Mouse (Mus musculus) ES-E14 (cell line): ENCODE measurements around the gene Ucp3. TPM values are rescaled to one million over a fixed set of nuclear protein-coding genes. Genes with fewer than 3 reads are reported as not detected.

Experiments
- DNase-seq: peaks from one replicate; pipeline ENCODE4 v3.0.0-alpha.2; 2013; ENCODE audit warnings: low read depth, low spot score
- H3K27ac ChIP-seq: 2 replicates; pipeline ENCODE4 v1.5.1; 2012; ENCODE audit warnings: low read depth, mild to moderate bottlenecking, low read length, moderate library complexity, mixed read lengths; ENCODE audit not compliant: poor library complexity, insufficient read depth, severe bottlenecking
- H3K36me3 ChIP-seq: 2 replicates; pipeline ENCODE4 v1.6.1; 2012; ENCODE audit warnings: mild to moderate bottlenecking, low read length, moderate library complexity, mixed read lengths; ENCODE audit not compliant: control insufficient read depth, poor library complexity, insufficient read depth, severe bottlenecking
- H3K4me1 ChIP-seq, 2 experiments: fragments of 150-350 bp in 1 of 2; sonication (generic) in 1 of 2; 2 replicates each; pipeline ENCODE4 v1.6.1; 2012; ENCODE audit warnings: low read length in 2 of 2, mild to moderate bottlenecking in 1 of 2, mixed read lengths in 1 of 2; ENCODE audit not compliant: control insufficient read depth in 2 of 2, insufficient read depth in 2 of 2, poor library complexity in 1 of 2
- H3K4me3 ChIP-seq, 2 experiments: fragments of 150-350 bp in 1 of 2; sonication (generic) in 1 of 2; 2 replicates each; pipeline ENCODE4 v1.5.1; 2012; ENCODE audit warnings: low read length in 2 of 2, low read depth in 1 of 2, mild to moderate bottlenecking in 1 of 2, mixed read lengths in 1 of 2; ENCODE audit not compliant: insufficient read depth in 1 of 2, poor library complexity in 1 of 2, severe bottlenecking in 1 of 2
- H3K9ac ChIP-seq: 2 replicates; pipeline ENCODE4 v1.6.1; 2012; ENCODE audit warnings: low read depth, mild to moderate bottlenecking, low read length, mixed read lengths; ENCODE audit not compliant: poor library complexity, insufficient read depth, severe bottlenecking
- H3K9me3 ChIP-seq: fragments of 150-350 bp; sonication (generic); 2 replicates; pipeline ENCODE4 v1.6.1; 2012; ENCODE audit warnings: low read depth, mild to moderate bottlenecking, low read length; ENCODE audit not compliant: control insufficient read depth, insufficient read depth
- CHD2 ChIP-seq: IDR thresholded peaks from 2 replicates; pipeline ENCODE4 v1.6.1; 2014; ENCODE audit warnings: mild to moderate bottlenecking, low read depth, low read length, inconsistent platforms
- HCFC1 ChIP-seq: IDR thresholded peaks from 2 replicates; pipeline ENCODE4 v1.6.1; 2012; ENCODE audit warnings: low read length, inconsistent platforms, borderline replicate concordance; ENCODE audit not compliant: insufficient read depth
- MAFK ChIP-seq: IDR thresholded peaks from 2 replicates; pipeline ENCODE4 v1.6.1; 2014; ENCODE audit warnings: mild to moderate bottlenecking, low read depth, low read length, inconsistent platforms; ENCODE audit not compliant: insufficient read depth
- ZC3H11A ChIP-seq: IDR thresholded peaks from 2 replicates; pipeline ENCODE4 v1.6.1; 2012; ENCODE audit warnings: low read depth, mild to moderate bottlenecking, inconsistent platforms, low read length, borderline replicate concordance
- ZNF384 ChIP-seq: IDR thresholded peaks from 2 replicates; pipeline ENCODE4 v1.6.1; 2012; ENCODE audit warnings: low read depth, low read length, inconsistent platforms
- in situ Hi-C, 2 experiments: fragments of 600-800 bp; cut with MboI; formaldehyde crosslinking; loops; one replicate each; pipeline ENCODE4 v1.15.1; 2025; ENCODE audit warnings: low sequenced_read_pairs in 2 of 2, inconsistent platforms in 1 of 2; ENCODE audit not compliant: unreplicated experiment in 2 of 2
- total RNA-seq: library from RNA; depleted of rRNA; stranded (reverse); fragments of 300-350 nt; gene quantifications from 2 replicates; pipeline ENCODE4 v1.2.3, GENCODE M21; 2012

Ucp3 gene
- total RNA-seq, 1 experiment = not detected

GRCm38 (mm10) chr7:100433295-100433694, 39.5 kb upstream of the Ucp3 start:
- no peak for TF ChIP-seq MAFK
- no peak for TF ChIP-seq CHD2

DNA sequence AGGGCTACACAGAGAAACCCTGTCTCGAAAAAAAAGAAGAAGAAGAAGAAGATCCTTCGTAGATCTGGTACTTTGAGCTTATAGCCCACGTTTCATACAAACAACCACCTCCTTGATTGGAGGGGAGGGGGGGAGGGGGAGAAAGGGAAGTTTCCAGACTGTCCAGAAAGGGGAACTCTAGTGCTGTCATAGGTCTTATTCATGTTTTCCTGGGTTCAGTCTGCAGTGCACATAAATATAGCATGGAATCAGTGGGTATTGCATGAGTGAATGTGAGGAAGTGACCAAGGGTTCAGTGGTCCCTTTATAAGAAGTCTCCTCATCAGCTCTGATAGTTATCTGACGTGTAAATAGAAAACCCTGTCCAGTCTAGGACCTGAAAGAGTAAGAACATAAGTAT, 29.1 kb upstream of the Ucp3 start:
- H3K9ac ChIP-seq = no peak overlapping the region
- no peaks in the 10 kb centered on the region for H3K4me1 ChIP-seq
- no peaks in the 10 kb centered on the region for H3K9me3 ChIP-seq
- no peak for DNase-seq
- H3K27ac ChIP-seq = no peak overlapping the region
- no peak overlapping the region for H3K4me3 ChIP-seq
- no peak for TF ChIP-seq ZNF384
- no peak for TF ChIP-seq ZC3H11A
- TF ChIP-seq CHD2 = no peak
- no peak for TF ChIP-seq HCFC1
- TF ChIP-seq MAFK = no peak
- in situ Hi-C loops = no loop called here
- peaks cover 11% of the 10 kb centered on the region for H3K36me3 ChIP-seq

More at GRCm38 (mm10) chr7:100433295-100433694, 39.5 kb upstream of the Ucp3 start:
- peaks cover 13% of the 10 kb centered on the region; the same call in 1 of the 2 replicates for H3K36me3 ChIP-seq
- H3K27ac ChIP-seq = no peak overlapping the region
- in situ Hi-C loops = no loop called here
- H3K9me3 ChIP-seq = no peaks in the 10 kb centered on the region
- no peak overlapping the region for H3K4me3 ChIP-seq
- no peak for DNase-seq
- H3K4me1 ChIP-seq = peaks cover 5 to 6% of the 10 kb centered on the region in 2 experiments; a peak in 2 of 4 replicates
- H3K9ac ChIP-seq = no peak overlapping the region

- H3K36me3 ChIP-seq = peaks cover 10% of the 10 kb centered on the region
- H3K4me1 ChIP-seq = no peaks in the 10 kb centered on the region
- H3K9ac ChIP-seq = no peak overlapping the region
- H3K27ac ChIP-seq = no peak overlapping the region
- H3K9me3 ChIP-seq = no peaks in the 10 kb centered on the region
- in situ Hi-C loops = no loop called here
- TF ChIP-seq ZC3H11A = no peak
- TF ChIP-seq HCFC1 = no peak
- no peak for TF ChIP-seq CHD2
- TF ChIP-seq ZNF384 = no peak
- TF ChIP-seq MAFK = no peak
- no peak overlapping the region for H3K4me3 ChIP-seq
- no peak for DNase-seq
These were observed 26.5 kb upstream of the Ucp3 start for GRCm38 (mm10) chr7:100446271-100446670.

GRCm38 (mm10) chr7:100448530-100448929, 24.3 kb upstream of the Ucp3 start:
- no peak overlapping the region for H3K9ac ChIP-seq
- TF ChIP-seq ZC3H11A = no peak
- TF ChIP-seq HCFC1 = no peak
- TF ChIP-seq ZNF384 = no peak
- no peak for TF ChIP-seq CHD2
- no peak for TF ChIP-seq MAFK
- in situ Hi-C loops = no loop called here
- no peak overlapping the region for H3K27ac ChIP-seq
- DNase-seq = no peak
- no peaks in the 10 kb centered on the region for H3K9me3 ChIP-seq
- no peaks in the 10 kb centered on the region for H3K4me1 ChIP-seq
- no peak overlapping the region for H3K4me3 ChIP-seq
- H3K36me3 ChIP-seq = peaks cover 11% of the 10 kb centered on the region

DNA sequence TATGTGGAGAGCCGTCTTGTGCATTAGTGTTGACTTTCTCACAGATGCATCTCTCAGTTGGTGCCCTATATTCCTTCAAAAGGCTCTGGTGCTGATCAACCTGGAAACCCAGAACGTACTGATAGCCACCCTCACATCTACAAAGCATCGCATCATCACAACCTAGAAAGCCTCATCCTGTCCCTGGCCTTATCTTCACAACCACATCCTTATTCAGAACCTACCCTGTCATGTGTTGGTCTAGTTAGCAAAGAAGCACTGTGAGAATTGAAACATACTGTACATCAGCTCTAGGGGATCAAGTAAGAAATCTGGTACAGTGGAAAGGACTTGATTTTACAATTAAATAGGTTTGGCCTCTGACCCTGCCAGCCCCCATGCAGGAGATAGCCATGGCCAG, 23.8 kb upstream of the Ucp3 start:
- DNase-seq = no peak
- Histone ChIP-seq H3K9me3 (no peaks in the 10 kb centered on the region), H3K27ac (no peak overlapping the region), H3K4me3 (no peak overlapping the region), H3K9ac (no peak overlapping the region), H3K36me3 (peaks cover 11% of the 10 kb centered on the region), H3K4me1 (no peaks in the 10 kb centered on the region)
- no peak for TF ChIP-seq MAFK
- TF ChIP-seq HCFC1 = no peak
- no peak for TF ChIP-seq ZC3H11A
- TF ChIP-seq ZNF384 = no peak
- TF ChIP-seq CHD2 = no peak
- in situ Hi-C loops = no loop called here
